Mouse (Mus musculus): ENCODE results near the gene Thap3. TPM values are rescaled to one million over a fixed set of nuclear protein-coding genes. Genes with fewer than 3 reads are reported as not detected.
A peak's percentile ranks its signal among the peaks of the same experiment; 100 is the strongest.

Gene Thap3
- total and polyA plus RNA-seq, 2 experiments from 2014 or later: 19.7 to 48.8 TPM

- ATAC-seq (no peak), DNase-seq (peak; percentile 47)
- H3K9me3 ChIP-seq (ENCODE audit: low read length): no peaks in the 10 kb centered on the region
- whole genome bisulfite sequencing: 98% methylated on average over 3 of the region's 3 CpGs
- H3K4me1 ChIP-seq (ENCODE audit: insufficient read depth): no peaks in the 10 kb centered on the region
- H3K27me3 ChIP-seq (ENCODE audit: insufficient read depth, low read length): no peaks in the 10 kb centered on the region
- no peak overlapping the region for H3K4me3 ChIP-seq (ENCODE audit: low read depth, low read length)
- H3K9ac ChIP-seq: no peak overlapping the region
- no peak overlapping the region for H3K4me2 ChIP-seq (ENCODE audit: low read depth)
- peaks cover 56% of the 10 kb centered on the region for H3K36me3 ChIP-seq (ENCODE audit: insufficient read depth)
- H3K27ac ChIP-seq (ENCODE audit: low read depth, low read length): no peak overlapping the region
- TF ChIP-seq CTCF (IDR thresholded peaks at IDR 0.05; ENCODE audit: low read depth): peak; percentile 70
Observed at GRCm38 (mm10) chr4:151975441-151975840, 13.4 kb downstream of the Thap3 start.

- no peaks in the 10 kb centered on the region for H3K27me3 ChIP-seq (ENCODE audit: insufficient read depth, low read length)
- peak; percentile 81 for TF ChIP-seq CTCF (IDR thresholded peaks at IDR 0.05; ENCODE audit: low read depth)
- peak; percentile 72 for DNase-seq
- H3K4me1 ChIP-seq (ENCODE audit: insufficient read depth): no peaks in the 10 kb centered on the region
- WGBS: 58% methylated on average over 10 of the region's 10 CpGs
- no peaks in the 10 kb centered on the region for H3K9me3 ChIP-seq (ENCODE audit: low read length)
- H3K9ac ChIP-seq: no peak overlapping the region
- peaks cover 61% of the 10 kb centered on the region for H3K36me3 ChIP-seq (ENCODE audit: insufficient read depth)
- no peak overlapping the region for H3K27ac ChIP-seq (ENCODE audit: low read depth, low read length)
- peak; percentile 66 for ATAC-seq
- H3K4me3 ChIP-seq (ENCODE audit: low read depth, low read length): no peak overlapping the region
- H3K4me2 ChIP-seq (ENCODE audit: low read depth): no peak overlapping the region
Observed at GRCm38 (mm10) chr4:151972221-151972967, 16.4 kb downstream of the Thap3 start.

- WGBS: 86% methylated on average over 26 of the region's 26 CpGs
- H3K27me3 ChIP-seq (ENCODE audit: insufficient read depth, low read length): no peaks in the 10 kb centered on the region
- H3K9ac ChIP-seq: no peak overlapping the region
- H3K9me3 ChIP-seq (ENCODE audit: low read length): no peaks in the 10 kb centered on the region
- ATAC-seq (no peak), DNase-seq (no peak)
- H3K4me2 ChIP-seq (ENCODE audit: low read depth): no peak overlapping the region
- no peak for TF ChIP-seq CTCF (IDR thresholded peaks at IDR 0.05; ENCODE audit: low read depth)
- H3K27ac ChIP-seq (ENCODE audit: low read depth, low read length): no peak overlapping the region
- H3K36me3 ChIP-seq (ENCODE audit: insufficient read depth): peaks cover 57% of the 10 kb centered on the region
- H3K4me3 ChIP-seq (ENCODE audit: low read depth, low read length): no peak overlapping the region
- H3K4me1 ChIP-seq (ENCODE audit: insufficient read depth): no peaks in the 10 kb centered on the region
Observed at GRCm38 (mm10) chr4:151968204-151968921, 20.4 kb downstream of the Thap3 start.

- Histone ChIP-seq H3K9ac (no peak overlapping the region), H3K36me3 (ENCODE audit: insufficient read depth) (peaks cover 57% of the 10 kb centered on the region), H3K9me3 (ENCODE audit: low read length) (no peaks in the 10 kb centered on the region), H3K4me3 (ENCODE audit: low read depth, low read length) (no peak overlapping the region), H3K27me3 (ENCODE audit: insufficient read depth, low read length) (no peaks in the 10 kb centered on the region), H3K4me1 (ENCODE audit: insufficient read depth) (no peaks in the 10 kb centered on the region), H3K4me2 (ENCODE audit: low read depth) (no peak overlapping the region), H3K27ac (ENCODE audit: low read depth, low read length) (no peak overlapping the region)
- no peak for DNase-seq
- no peak for TF ChIP-seq CTCF (IDR thresholded peaks at IDR 0.05; ENCODE audit: low read depth)
- no peak for ATAC-seq
- WGBS: 95% methylated on average over 3 of the region's 3 CpGs
Observed at GRCm38 (mm10) chr4:151962817-151963216, 26.0 kb downstream of the Thap3 start.

GRCm38 (mm10) chr4:151960513-151960854, 28.3 kb downstream of the Thap3 start:
- no peaks in the 10 kb centered on the region for H3K27me3 ChIP-seq (ENCODE audit: insufficient read depth, low read length)
- no peak overlapping the region for H3K27ac ChIP-seq (ENCODE audit: low read depth, low read length)
- no peak for ATAC-seq
- H3K9me3 ChIP-seq (ENCODE audit: low read length): no peaks in the 10 kb centered on the region
- H3K4me1 ChIP-seq (ENCODE audit: insufficient read depth): no peaks in the 10 kb centered on the region
- peaks cover 63% of the 10 kb centered on the region for H3K36me3 ChIP-seq (ENCODE audit: insufficient read depth)
- no peak overlapping the region for H3K4me2 ChIP-seq (ENCODE audit: low read depth)
- no peak overlapping the region for H3K4me3 ChIP-seq (ENCODE audit: low read depth, low read length)
- no peak for TF ChIP-seq CTCF (IDR thresholded peaks at IDR 0.05; ENCODE audit: low read depth)
- 93% methylated on average over 3 of the region's 3 CpGs for WGBS
- no peak overlapping the region for H3K9ac ChIP-seq
- DNase-seq: no peak

GRCm38 (mm10) chr4:151959849-151960512, 28.8 kb downstream of the Thap3 start:
- Histone ChIP-seq H3K4me3 (ENCODE audit: low read depth, low read length) (no peak overlapping the region), H3K27me3 (ENCODE audit: insufficient read depth, low read length) (no peaks in the 10 kb centered on the region), H3K4me2 (ENCODE audit: low read depth) (no peak overlapping the region), H3K9me3 (ENCODE audit: low read length) (no peaks in the 10 kb centered on the region), H3K9ac (no peak overlapping the region), H3K27ac (ENCODE audit: low read depth, low read length) (no peak overlapping the region), H3K36me3 (ENCODE audit: insufficient read depth) (peaks cover 61% of the 10 kb centered on the region), H3K4me1 (ENCODE audit: insufficient read depth) (no peaks in the 10 kb centered on the region)
- no peak for TF ChIP-seq CTCF (IDR thresholded peaks at IDR 0.05; ENCODE audit: low read depth)
- 92% methylated on average over 11 of the region's 11 CpGs for WGBS
- DNase-seq (no peak), ATAC-seq (no peak)

Measured in forebrain, postnatal 0 days (tissue).